Mouse (Mus musculus) embryonic facial prominence, embryonic 14.5 days (tissue): ENCODE data around the gene Olfr672. TPM values are rescaled to one million over a fixed set of nuclear protein-coding genes. Genes with fewer than 3 reads are reported as not detected.
"Not testable (repeated sequence)": the region's sequence is repeated elsewhere in the genome, so short reads cannot be mapped to it uniquely, and the experiment has no call there.

Experiments
- ATAC-seq: fragments of 200-750 bp; cut with Nextera tagmentation; 2 replicates; pipeline ENCODE4 v1.8.0; 2017; ENCODE audit warnings: low read depth, moderate number of reproducible peaks, moderate TSS enrichment
- DNase-seq: peaks from one replicate; pipeline ENCODE4 v3.0.0-alpha.2; 2015; ENCODE audit warnings: low spot score
- H3K27ac ChIP-seq: fragments of 300-500 bp; sonication (generic); replicated peaks from 2 replicates; pipeline ENCODE4 v1.5.1; 2014; ENCODE audit warnings: low read depth, mild to moderate bottlenecking, low read length, moderate library complexity
- H3K27me3 ChIP-seq: fragments of 300-500 bp; sonication (generic); replicated peaks from 2 replicates; pipeline ENCODE4 v1.6.1; 2014; ENCODE audit warnings: low read length; ENCODE audit not compliant: control insufficient read depth, insufficient read depth
- H3K36me3 ChIP-seq: fragments of 300-500 bp; sonication (generic); 2 replicates; pipeline ENCODE4 v1.6.1; 2014; ENCODE audit warnings: low read length, mixed read lengths; ENCODE audit not compliant: control insufficient read depth, insufficient read depth
- H3K4me1 ChIP-seq: fragments of 300-500 bp; sonication (generic); 2 replicates; pipeline ENCODE4 v1.6.1; 2014; ENCODE audit warnings: antibody characterized with exemption, low read length; ENCODE audit not compliant: control insufficient read depth, insufficient read depth
- H3K4me2 ChIP-seq: fragments of 300-500 bp; sonication (generic); 2 replicates; pipeline ENCODE4 v1.6.1; 2014; ENCODE audit warnings: low read depth, mild to moderate bottlenecking, low read length, moderate library complexity, mixed read lengths
- H3K4me3 ChIP-seq: fragments of 300-500 bp; sonication (generic); 2 replicates; pipeline ENCODE4 v1.5.1; 2014; ENCODE audit warnings: low read depth, mild to moderate bottlenecking, low read length
- H3K9ac ChIP-seq: fragments of 300-500 bp; sonication (generic); 2 replicates; pipeline ENCODE4 v1.6.1; 2014; ENCODE audit warnings: low read depth, mild to moderate bottlenecking, low read length, moderate library complexity, mixed read lengths
- H3K9me3 ChIP-seq: fragments of 300-500 bp; sonication (generic); 2 replicates; pipeline ENCODE4 v1.6.1; 2016; ENCODE audit warnings: low read length; ENCODE audit not compliant: control insufficient read depth
- WGBS: fragments of 180-500 bp; shearing (Covaris S2); extraction: QIAGEN DNeasy Blood & Tissue Kit; methylation state at CpG from one replicate; pipeline ENCODE4 v1.1.7; 2014; 5-methylcytosine and 5-hydroxymethylcytosine counted together
- polyA plus RNA-seq: library from polyadenylated mRNA; unstranded; fragments of >200 nt; fragmentation: Nextera tagmentation; extraction: Ambion mirVana; gene quantifications from 2 replicates; pipeline ENCODE4 v1.2.1, GENCODE M21; 2014

Olfr672 gene
- polyA plus RNA-seq: 0.22 and 0.36 TPM in 2 replicates

DNA sequence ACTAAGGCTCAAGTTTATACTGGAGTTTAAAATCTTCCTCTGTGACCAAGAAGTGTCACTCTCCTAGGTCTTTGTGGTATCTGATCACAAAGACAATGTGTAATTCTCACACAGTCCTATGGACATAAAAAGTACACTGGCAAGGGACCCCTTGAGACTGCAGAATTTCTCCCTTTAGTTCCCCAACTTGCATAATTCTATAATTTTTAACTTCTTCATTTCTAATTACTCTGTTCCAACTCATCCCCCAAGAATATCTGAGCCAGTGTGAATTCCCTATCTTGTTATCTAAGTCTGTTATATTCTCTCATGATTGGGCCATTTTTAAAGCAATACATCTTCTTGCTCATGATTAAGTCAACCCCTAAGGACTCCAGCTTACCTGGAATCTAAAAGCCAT, at the start of gene Olfr672:
Olfr672 (minus strand) TSS at position 101 of the 400 bp plus-strand sequence.
- no peak within 1 kb of the TSS for H3K4me3 ChIP-seq
- H3K9ac ChIP-seq: no peak within 1 kb of the TSS
- H3K4me2 ChIP-seq: no peak within 1 kb of the TSS
- no peaks in the 10 kb centered on the region for H3K9me3 ChIP-seq
- H3K27ac ChIP-seq: no peak within 1 kb of the TSS
- H3K4me1 ChIP-seq: no peaks in the 10 kb centered on the region
- no peaks in the 10 kb centered on the region for H3K36me3 ChIP-seq
- no peak for ATAC-seq
- H3K27me3 ChIP-seq: no peaks in the 10 kb centered on the region
- DNase-seq: no peak

DNA sequence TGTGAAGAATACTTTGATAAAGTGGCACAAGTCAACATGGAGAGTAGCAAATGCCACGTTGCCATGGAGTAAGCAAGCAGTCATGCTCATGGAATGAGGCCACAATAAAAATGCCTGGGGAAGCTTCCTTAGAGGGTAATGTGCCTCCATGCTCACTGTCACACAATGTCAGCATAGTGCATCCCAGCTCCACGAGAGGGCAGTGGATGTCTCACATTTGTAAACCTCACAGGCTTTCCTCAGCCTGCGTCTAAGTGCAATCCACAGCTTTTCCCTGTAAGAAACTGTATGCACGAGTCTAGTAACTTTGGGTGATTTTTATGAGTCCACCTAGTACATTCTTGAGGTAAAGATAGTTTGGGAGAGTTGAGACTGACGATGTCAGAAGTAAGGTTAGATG, 32.0 kb upstream of the Olfr672 start:
- H3K9ac ChIP-seq, ATAC-seq, H3K4me3 ChIP-seq, H3K27me3 ChIP-seq, H3K4me2 ChIP-seq, H3K4me1 ChIP-seq, H3K36me3 ChIP-seq, H3K27ac ChIP-seq, H3K9me3 ChIP-seq: not testable (repeated sequence)
- WGBS: 55% methylated on average over 5 of the region's 5 CpGs
- DNase-seq: peak; percentile 2

DNA sequence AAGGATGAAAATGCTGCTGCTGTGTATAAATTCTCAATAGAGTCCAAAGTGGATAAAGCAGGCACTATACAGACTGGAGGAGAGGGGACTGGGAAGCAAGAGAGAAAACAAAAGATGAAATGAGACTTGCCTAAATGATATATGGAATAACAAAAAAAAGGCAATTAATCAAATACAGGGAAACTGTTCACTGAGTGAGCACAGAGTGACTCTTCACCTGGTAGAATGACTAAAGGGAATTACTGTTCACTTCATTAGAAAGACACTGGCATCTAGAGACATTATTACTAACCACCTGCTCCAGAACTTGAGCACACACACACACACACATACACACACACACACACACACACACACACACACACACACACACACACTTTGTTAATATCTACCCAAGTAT, 30.6 kb upstream of the Olfr672 start, which contains the start of gene Olfr676:
Olfr676 (plus strand) TSS at position 301 of the 400 bp plus-strand sequence.
- Histone ChIP-seq H3K4me1 (no peaks in the 10 kb centered on the region; the same call in 1 of the 2 replicates), H3K27me3 (no peaks in the 10 kb centered on the region), H3K4me3 (no peak within 1 kb of the TSS), H3K9me3 (no peaks in the 10 kb centered on the region), H3K9ac (no peak within 1 kb of the TSS), H3K36me3 (no peaks in the 10 kb centered on the region), H3K27ac (no peak within 1 kb of the TSS), H3K4me2 (no peak within 1 kb of the TSS)
- no peak for DNase-seq
- ATAC-seq: no peak

- ATAC-seq: no peak
- H3K36me3 ChIP-seq: no peaks in the 10 kb centered on the region
- H3K4me1 ChIP-seq: no peaks in the 10 kb centered on the region; the same call in 1 of the 2 replicates
- no peak within 1 kb of the TSS for H3K27ac ChIP-seq
- WGBS: 60% methylated on average over 1 of the region's 1 CpGs
- no peak within 1 kb of the TSS for H3K4me3 ChIP-seq
- no peak within 1 kb of the TSS for H3K9ac ChIP-seq
- H3K9me3 ChIP-seq: no peaks in the 10 kb centered on the region
- no peak for DNase-seq
- H3K27me3 ChIP-seq: no peaks in the 10 kb centered on the region
- H3K4me2 ChIP-seq: no peak within 1 kb of the TSS
Observed at GRCm38 (mm10) chr7:105028360-105028759, 26.5 kb upstream of the Olfr672 start, which contains the start of gene Olfr675. Gene Olfr675 (minus strand): TSS chr7:105028460.

- ATAC-seq: no peak
- Histone ChIP-seq H3K9ac (no peak overlapping the region), H3K4me2 (no peak overlapping the region), H3K36me3 (no peaks in the 10 kb centered on the region), H3K4me1 (no peaks in the 10 kb centered on the region), H3K27me3 (no peaks in the 10 kb centered on the region), H3K9me3 (no peaks in the 10 kb centered on the region), H3K4me3 (no peak overlapping the region), H3K27ac (no peak overlapping the region)
- DNase-seq: peak; percentile 2
- WGBS: 53% methylated on average over 1 of the region's 1 CpGs
Observed at GRCm38 (mm10) chr7:105022530-105022929, 20.7 kb upstream of the Olfr672 start.

GRCm38 (mm10) chr7:104979026-104979425, 22.8 kb downstream of the Olfr672 start, which contains the start of gene Olfr671:
Gene Olfr671 (minus strand): TSS chr7:104979126.
- Histone ChIP-seq H3K36me3 (no peaks in the 10 kb centered on the region), H3K27ac (no peak within 1 kb of the TSS), H3K4me3 (no peak within 1 kb of the TSS), H3K9ac (no peak within 1 kb of the TSS), H3K27me3 (no peaks in the 10 kb centered on the region), H3K4me2 (no peak within 1 kb of the TSS), H3K9me3 (no peaks in the 10 kb centered on the region), H3K4me1 (no peaks in the 10 kb centered on the region)
- DNase-seq (no peak), ATAC-seq (no peak)
- 75% methylated on average over 1 of the region's 1 CpGs for WGBS

- H3K36me3 ChIP-seq, ATAC-seq, H3K4me2 ChIP-seq, H3K4me1 ChIP-seq, H3K9ac ChIP-seq, H3K4me3 ChIP-seq, DNase-seq, H3K27me3 ChIP-seq, H3K9me3 ChIP-seq, H3K27ac ChIP-seq: not testable (repeated sequence)
- WGBS: 69% methylated on average over 2 of the region's 2 CpGs
Observed at GRCm38 (mm10) chr7:104972507-104972906, 29.3 kb downstream of the Olfr672 start.

GRCm38 (mm10) chr7:104962520-104962919, 39.3 kb downstream of the Olfr672 start, which contains the start of gene Olfr670:
Gene Olfr670 (minus strand): TSS chr7:104962620.
- Histone ChIP-seq H3K4me2 (no peak within 1 kb of the TSS), H3K4me3 (no peak within 1 kb of the TSS), H3K9ac (no peak within 1 kb of the TSS), H3K36me3 (no peaks in the 10 kb centered on the region), H3K27me3 (no peaks in the 10 kb centered on the region), H3K27ac (no peak within 1 kb of the TSS), H3K4me1 (no peaks in the 10 kb centered on the region), H3K9me3 (no peaks in the 10 kb centered on the region)
- no peak for DNase-seq
- ATAC-seq: no peak
- WGBS: 47% methylated on average over 1 of the region's 1 CpGs

GRCm38 (mm10) chr7:104950234-104950633, 51.6 kb downstream of the Olfr672 start:
- DNase-seq, H3K9me3 ChIP-seq, H3K27ac ChIP-seq, H3K4me2 ChIP-seq, ATAC-seq, H3K4me3 ChIP-seq, H3K4me1 ChIP-seq, H3K36me3 ChIP-seq, H3K9ac ChIP-seq, H3K27me3 ChIP-seq: not testable (repeated sequence)
- WGBS: 92% methylated on average over 16 of the region's 16 CpGs
